Mouse (Mus musculus) neural tube, embryonic 14.5 days (tissue): ENCODE measurements around the gene Rccd1. TPM values are rescaled to one million over a fixed set of nuclear protein-coding genes. Genes with fewer than 3 reads are reported as not detected.

ENCODE experiments used
- ATAC-seq: fragments of 200-750 bp; cut with Nextera tagmentation; 2 replicates; pipeline ENCODE4 v1.8.0; 2017; ENCODE audit warnings: low read depth, mild to moderate bottlenecking, moderate TSS enrichment, moderate library complexity
- H3K27ac ChIP-seq: fragments of 300-500 bp; sonication (generic); 2 replicates; pipeline ENCODE4 v1.5.1; 2014; ENCODE audit warnings: low read depth, mild to moderate bottlenecking, control low read depth, low read length, moderate library complexity, mixed read lengths
- H3K27me3 ChIP-seq: fragments of 300-500 bp; sonication (generic); 2 replicates; pipeline ENCODE4 v1.6.1; 2014; ENCODE audit warnings: low read length; ENCODE audit not compliant: control insufficient read depth, insufficient read depth
- H3K36me3 ChIP-seq: fragments of 300-500 bp; sonication (generic); 2 replicates; pipeline ENCODE4 v1.6.1; 2014; ENCODE audit warnings: low read length, mixed read lengths; ENCODE audit not compliant: control insufficient read depth, insufficient read depth
- H3K4me1 ChIP-seq: fragments of 300-500 bp; sonication (generic); 2 replicates; pipeline ENCODE4 v1.6.1; 2014; ENCODE audit warnings: low read length; ENCODE audit not compliant: control insufficient read depth, insufficient read depth
- H3K4me2 ChIP-seq: fragments of 300-500 bp; sonication (generic); 2 replicates; pipeline ENCODE4 v1.6.1; 2014; ENCODE audit warnings: mild to moderate bottlenecking, low read depth, low read length, control low read depth
- H3K4me3 ChIP-seq: fragments of 300-500 bp; sonication (generic); 2 replicates; pipeline ENCODE4 v1.5.1; 2014; ENCODE audit warnings: low read depth, low read length, control low read depth, mixed read lengths
- H3K9ac ChIP-seq: fragments of 300-500 bp; sonication (generic); replicated peaks from 2 replicates; pipeline ENCODE4 v1.6.1; 2014; ENCODE audit warnings: low read depth, mild to moderate bottlenecking, control low read depth, low read length, mixed read lengths
- H3K9me3 ChIP-seq: fragments of 300-500 bp; sonication (generic); 2 replicates; pipeline ENCODE4 v1.6.1; 2016; ENCODE audit warnings: low read length; ENCODE audit not compliant: control insufficient read depth
- WGBS: fragments of 180-500 bp; shearing (Covaris S2); extraction: QIAGEN DNeasy Blood & Tissue Kit; methylation state at CpG from one replicate; pipeline ENCODE4 v1.1.7; 2014; 5-methylcytosine and 5-hydroxymethylcytosine counted together
- polyA plus RNA-seq: library from polyadenylated mRNA; unstranded; fragments of >200 nt; fragmentation: Nextera tagmentation; extraction: Ambion mirVana; gene quantifications from 2 replicates; pipeline ENCODE4 v1.2.1, GENCODE M21; 2014

The Rccd1 gene
- polyA plus RNA-seq, 1 experiment from 2014 or later, result 20.1 TPM

DNA sequence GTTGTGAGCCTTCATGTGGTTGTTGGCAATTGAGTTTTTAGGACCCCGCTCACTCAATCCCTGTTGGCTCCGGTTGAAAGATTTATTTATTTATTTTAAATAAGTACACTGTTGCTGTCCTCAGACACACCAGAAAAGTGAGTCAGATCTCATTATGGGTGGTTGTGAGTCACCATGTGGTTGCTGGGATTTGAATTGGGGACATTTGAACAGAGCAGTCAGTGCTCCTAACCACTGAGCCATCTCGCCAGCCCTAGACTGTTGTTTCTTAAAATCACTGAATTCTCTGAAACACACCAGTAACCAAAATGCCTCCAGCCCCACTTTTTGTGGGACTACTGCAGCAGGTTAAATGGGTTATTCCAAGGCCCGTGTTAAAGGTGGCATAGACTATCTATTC lies 25.5 kb downstream of the Rccd1 start:
- Histone ChIP-seq H3K4me3 (no peak overlapping the region), H3K27me3 (no peaks in the 10 kb centered on the region), H3K9ac (no peak overlapping the region), H3K36me3 (no peaks in the 10 kb centered on the region), H3K4me1 (0 out of 2 replicates have a peak, but pooled peaks cover 3% of the 10 kb centered on the region), H3K27ac (no peak overlapping the region), H3K4me2 (no peak overlapping the region), H3K9me3 (no peaks in the 10 kb centered on the region)
- 94% methylated on average over 4 of the region's 4 CpGs for WGBS
- ATAC-seq, result no peak

DNA sequence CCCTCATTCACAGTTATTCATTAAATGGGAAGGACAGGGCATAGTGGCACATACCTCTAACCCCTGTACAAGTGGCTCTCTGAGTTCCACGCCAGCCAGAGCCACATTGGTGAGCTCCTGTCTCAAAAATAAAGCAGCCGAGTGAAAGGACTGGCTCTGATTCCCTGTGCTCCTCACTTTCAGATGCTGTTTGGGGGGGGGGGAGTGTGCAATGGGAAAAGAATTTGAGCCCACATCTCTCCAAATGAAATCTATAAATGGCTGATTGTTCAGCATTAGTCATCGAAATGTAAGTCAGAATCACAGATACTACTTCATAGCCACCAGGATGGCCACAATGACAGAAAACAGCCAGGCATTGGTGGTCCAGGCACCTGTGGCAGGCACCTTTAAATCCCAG lies 27.2 kb downstream of the Rccd1 start:
- Histone ChIP-seq H3K4me3 (no peak overlapping the region), H3K4me1 (0 out of 2 replicates have a peak, but pooled peaks cover 3% of the 10 kb centered on the region), H3K4me2 (no peak overlapping the region), H3K27me3 (no peaks in the 10 kb centered on the region), H3K9me3 (no peaks in the 10 kb centered on the region), H3K9ac (no peak overlapping the region), H3K27ac (no peak overlapping the region), H3K36me3 (no peaks in the 10 kb centered on the region)
- WGBS, result 88% methylated on average over 3 of the region's 3 CpGs
- ATAC-seq, result no peak

DNA sequence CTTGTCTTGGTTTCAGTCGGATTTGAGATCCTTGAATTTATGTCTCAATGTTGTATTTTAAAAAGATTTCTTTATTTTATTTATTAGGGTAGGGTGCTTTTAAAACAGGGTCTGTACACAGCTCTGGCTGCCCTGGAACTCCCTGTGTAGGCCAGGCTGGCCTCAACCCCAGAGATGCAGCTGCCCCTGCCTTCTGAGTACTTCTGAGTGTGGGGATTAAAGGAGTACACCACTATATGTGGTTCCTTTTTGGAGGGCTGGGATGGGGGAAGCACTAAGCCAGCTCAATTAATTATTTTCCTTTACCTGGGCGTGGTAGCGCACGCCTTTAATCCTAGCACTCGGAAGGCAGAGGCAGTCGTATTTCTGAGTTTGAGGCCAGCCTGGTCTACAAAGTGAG lies 27.8 kb downstream of the Rccd1 start:
- H3K4me2 ChIP-seq, result no peak overlapping the region
- WGBS, result 94% methylated on average over 6 of the region's 6 CpGs

DNA sequence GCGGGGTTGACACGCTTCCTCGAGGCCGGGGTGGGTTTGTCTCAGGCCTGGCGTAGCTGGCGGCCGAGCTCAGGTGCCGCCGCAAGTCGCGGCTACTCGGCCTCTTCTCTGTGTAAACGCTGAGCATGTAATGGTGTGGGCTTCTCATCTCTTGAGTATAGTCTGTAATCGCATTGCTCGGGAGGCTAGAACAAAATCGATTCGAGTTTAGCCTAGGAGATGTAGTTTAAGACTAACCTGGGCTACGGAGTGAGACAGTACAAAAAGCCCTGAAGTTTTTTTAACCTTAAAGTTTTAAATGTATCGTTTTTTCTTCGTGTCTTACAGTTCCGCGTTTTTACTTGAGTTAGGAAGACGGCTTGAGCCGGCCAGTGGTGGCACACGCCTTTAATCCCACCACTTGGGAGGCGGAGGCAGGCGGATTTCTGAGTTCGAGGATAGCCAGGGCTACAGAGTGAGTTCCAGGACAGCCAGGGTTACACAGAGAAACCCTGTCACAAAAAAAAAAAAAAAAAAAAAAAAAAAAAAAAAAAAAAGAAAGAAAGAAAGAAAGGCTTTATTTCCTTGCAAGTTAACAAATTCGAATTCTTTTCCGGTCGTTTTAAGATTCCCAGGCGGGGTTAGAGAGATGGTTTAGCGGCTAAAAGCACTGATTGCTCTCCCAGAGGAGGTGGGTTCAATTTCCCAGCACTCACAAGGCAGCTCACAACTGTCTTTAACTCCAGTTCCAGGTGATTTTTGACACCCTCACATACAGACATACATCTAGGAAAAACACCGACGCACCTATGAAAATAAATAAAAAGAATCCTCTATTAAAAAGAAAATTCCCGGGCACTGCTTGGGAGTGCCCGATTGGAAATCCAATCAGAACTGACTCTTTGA lies 29.2 kb downstream of the Rccd1 start:
- WGBS, result 9% methylated on average over 37 of the region's 37 CpGs
- peak overlapping the region; percentile 42; the same call in 1 of the 2 replicates for H3K9ac ChIP-seq
- H3K4me2 ChIP-seq, result peak overlapping the region; percentile 94
- H3K27ac ChIP-seq, result no peak overlapping the region
- H3K9me3 ChIP-seq, result no peaks in the 10 kb centered on the region
- H3K36me3 ChIP-seq, result peaks cover 2% of the 10 kb centered on the region; the same call in 1 of the 2 replicates
- H3K4me1 ChIP-seq, result 0 out of 2 replicates have a peak, but pooled peaks cover 3% of the 10 kb centered on the region
- peak overlapping the region; percentile 64 for H3K4me3 ChIP-seq
- no peaks in the 10 kb centered on the region for H3K27me3 ChIP-seq
- ATAC-seq, result peak; percentile 59; the same call in 1 of the 2 replicates

More for the DNA sequence above, 27.8 kb downstream of the Rccd1 start:
- Histone ChIP-seq H3K36me3 (no peaks in the 10 kb centered on the region), H3K9me3 (no peaks in the 10 kb centered on the region), H3K9ac (no peak overlapping the region), H3K27me3 (no peaks in the 10 kb centered on the region), H3K4me3 (no peak overlapping the region), H3K27ac (no peak overlapping the region), H3K4me1 (0 out of 2 replicates have a peak, but pooled peaks cover 3% of the 10 kb centered on the region)
- no peak for ATAC-seq

DNA sequence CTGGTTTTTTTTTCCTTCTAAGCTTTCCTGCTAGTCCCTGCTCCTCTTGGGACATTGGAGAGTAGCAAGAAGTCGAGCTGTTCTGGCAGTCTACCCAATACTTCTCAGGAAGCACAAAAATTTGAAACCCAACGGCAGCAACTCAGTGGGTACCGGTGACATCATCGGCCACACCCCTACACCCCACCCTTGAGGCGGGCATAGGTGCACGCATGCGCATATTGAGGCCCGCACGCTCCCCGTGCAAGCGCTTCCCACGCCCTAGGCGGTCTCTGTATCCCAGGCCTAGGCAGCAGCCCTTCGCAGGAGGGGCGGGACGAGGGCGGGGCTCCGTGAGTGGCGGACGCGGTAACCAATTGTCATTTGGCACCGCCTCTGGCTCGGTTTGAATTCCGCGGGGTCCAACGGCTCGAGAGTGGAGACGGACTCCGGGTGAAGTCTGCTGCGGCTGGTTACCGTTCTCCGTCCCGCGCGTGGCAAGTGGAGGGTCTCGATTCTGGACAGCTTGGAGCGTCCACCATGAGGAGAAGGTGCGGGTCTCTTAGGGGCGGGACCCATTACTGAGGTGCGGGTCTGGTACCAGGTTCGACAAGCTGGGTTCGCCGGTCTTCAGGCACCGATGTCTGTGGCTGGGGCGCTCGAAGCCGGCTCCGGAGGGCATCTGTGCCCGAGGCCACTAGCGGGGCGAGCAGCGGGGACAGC lies 30.0 kb downstream of the Rccd1 start, which contains the start of gene Prc1:
Gene Prc1, plus strand, starts transcription at position 389 of the 702 bp plus-strand sequence.
- Histone ChIP-seq H3K9me3 (no peaks in the 10 kb centered on the region), H3K27me3 (no peaks in the 10 kb centered on the region), H3K9ac (peak within 1 kb of the TSS; percentile 42; the same call in 1 of the 2 replicates), H3K27ac (no peak within 1 kb of the TSS), H3K4me2 (peak within 1 kb of the TSS; percentile 94), H3K4me1 (0 out of 2 replicates have a peak, but pooled peaks cover 3% of the 10 kb centered on the region), H3K4me3 (peak within 1 kb of the TSS; percentile 64), H3K36me3 (peaks cover 7% of the 10 kb centered on the region; the same call in 1 of the 2 replicates)
- under 1% methylated on average over 52 of the region's 52 CpGs for WGBS
- peak; percentile 99 for ATAC-seq

DNA sequence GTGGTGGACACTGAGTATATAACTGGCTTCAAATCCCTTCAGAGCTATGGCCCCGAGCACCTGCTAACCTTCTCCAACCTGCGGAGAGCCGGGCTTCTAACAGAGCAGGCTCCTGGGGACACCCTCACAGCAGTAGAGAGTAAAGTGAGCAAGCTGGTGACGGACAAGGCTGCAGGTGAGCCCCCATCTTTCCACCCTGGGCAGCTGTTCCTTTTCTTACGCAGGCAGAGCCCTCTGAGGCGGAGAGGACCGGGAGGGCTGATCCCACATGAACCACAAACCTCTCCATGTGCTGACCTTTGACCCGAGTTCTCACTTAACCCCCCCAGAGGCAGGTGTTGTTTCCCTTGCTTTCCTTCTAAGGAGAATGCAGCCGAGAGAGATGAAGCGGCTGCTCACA lies 36.5 kb downstream of the Rccd1 start:
- H3K4me3 ChIP-seq, result no peak overlapping the region
- H3K9ac ChIP-seq, result no peak overlapping the region
- peaks cover 55% of the 10 kb centered on the region for H3K36me3 ChIP-seq
- no peak overlapping the region for H3K27ac ChIP-seq
- no peak overlapping the region for H3K4me2 ChIP-seq
- H3K4me1 ChIP-seq, result no peaks in the 10 kb centered on the region
- 91% methylated on average over 10 of the region's 10 CpGs for WGBS
- no peaks in the 10 kb centered on the region for H3K9me3 ChIP-seq
- ATAC-seq, result no peak
- no peaks in the 10 kb centered on the region for H3K27me3 ChIP-seq

DNA sequence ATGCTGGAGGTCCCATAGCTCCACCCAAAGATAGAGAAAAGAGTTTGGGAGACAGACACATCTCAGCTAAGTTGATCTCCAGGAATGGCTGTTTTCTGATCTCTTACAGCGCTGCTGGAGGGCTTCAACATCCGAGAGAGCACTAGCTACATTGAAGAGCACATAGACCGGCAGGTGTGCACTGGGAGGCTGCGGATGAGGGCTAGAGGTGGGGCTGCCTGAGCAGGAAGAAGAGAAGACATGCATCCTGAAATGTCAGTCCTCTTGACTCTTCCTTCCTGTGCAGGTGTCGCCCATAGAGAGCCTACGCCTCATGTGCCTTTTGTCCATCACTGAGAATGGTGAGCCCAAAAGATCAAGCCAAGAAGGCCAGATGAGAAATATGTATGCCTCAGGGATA lies 38.5 kb downstream of the Rccd1 start:
- peaks cover 55% of the 10 kb centered on the region for H3K36me3 ChIP-seq
- WGBS, result 93% methylated on average over 6 of the region's 6 CpGs
- no peak for ATAC-seq
- no peak overlapping the region for H3K27ac ChIP-seq
- no peak overlapping the region for H3K4me3 ChIP-seq
- H3K4me1 ChIP-seq, result no peaks in the 10 kb centered on the region
- H3K4me2 ChIP-seq, result no peak overlapping the region
- H3K9ac ChIP-seq, result no peak overlapping the region
- H3K9me3 ChIP-seq, result no peaks in the 10 kb centered on the region
- no peaks in the 10 kb centered on the region for H3K27me3 ChIP-seq

DNA sequence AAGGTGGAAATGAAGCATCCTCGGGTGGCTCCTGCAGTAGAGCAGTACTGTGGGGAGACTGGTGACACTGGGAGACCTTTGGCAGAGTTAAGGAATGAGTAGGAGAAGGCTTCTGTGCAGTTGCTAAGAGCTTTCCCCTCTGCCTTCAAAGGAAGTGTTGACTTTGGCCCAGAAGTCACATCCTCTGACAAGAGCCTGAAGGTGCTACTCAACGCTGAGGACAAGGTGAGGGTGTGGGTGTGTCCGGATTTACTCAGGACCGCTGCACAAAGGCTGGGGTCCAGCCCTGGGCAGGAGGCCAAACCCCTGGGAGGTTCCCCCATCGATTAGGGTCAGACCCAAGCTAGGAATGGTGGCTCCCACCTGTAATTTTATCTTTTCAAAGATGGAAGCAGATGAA lies 39.9 kb downstream of the Rccd1 start:
- Histone ChIP-seq H3K4me3 (no peak overlapping the region), H3K27ac (no peak overlapping the region), H3K9me3 (no peaks in the 10 kb centered on the region), H3K4me1 (no peaks in the 10 kb centered on the region), H3K36me3 (peaks cover 50% of the 10 kb centered on the region), H3K27me3 (no peaks in the 10 kb centered on the region), H3K4me2 (no peak overlapping the region), H3K9ac (no peak overlapping the region)
- no peak for ATAC-seq
- WGBS, result 98% methylated on average over 5 of the region's 5 CpGs
